In the genomic region with DNA sequence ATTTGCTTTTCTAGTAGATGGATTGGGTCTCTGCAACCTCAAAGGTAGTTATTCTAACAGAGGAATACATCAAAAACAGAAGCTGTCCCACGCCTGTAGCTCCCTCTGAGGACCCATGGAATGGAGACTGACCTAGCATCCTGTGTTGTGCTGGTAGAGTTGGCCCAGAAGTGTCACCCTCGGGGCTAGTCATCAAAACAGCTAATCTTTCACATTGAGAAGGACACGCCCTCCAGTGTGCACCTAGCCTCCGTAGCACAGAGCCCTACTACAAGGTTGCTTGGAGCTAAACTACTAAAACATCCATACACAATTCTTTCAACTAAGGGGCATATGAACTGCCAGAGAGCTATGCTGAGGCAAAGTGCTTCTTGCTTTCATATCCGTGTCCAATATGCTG, we compare ENCODE assay signal across 29 mouse cellular contexts. TPM values are rescaled to one million over a fixed set of nuclear protein-coding genes. Genes with fewer than 3 reads are reported as not detected.
"Had no signal": no experiment of that assay in that cellular context is flagged by ENCODE, and none has a peak within 500 bp of the region (broad histone marks: within the 10 kb centered on the region; RNA-seq: fewer than 3 reads in every experiment).

No protein-coding gene starts in this region.

- DNase-seq: kidney, adult 2 months; kidney, postnatal 25 days; layer of hippocampus, adult 9-11 months; lung, embryonic 14.5 days; right cerebral cortex, adult 18-20 months; right cerebral cortex, postnatal 14 days; right cerebral cortex, postnatal 4 days; thymus, adult 2 months; thymus, postnatal 14 days; thymus, postnatal 4 days had no signal

- H3K4me2 ChIP-seq: limb, embryonic 13.5 days; lung, embryonic 14.5 days; midbrain, embryonic 12.5 days; midbrain, embryonic 15.5 days; neural tube, embryonic 12.5 days; neural tube, embryonic 15.5 days had no signal

- ATAC-seq: intestine, postnatal 0 days; lung, postnatal 0 days; midbrain, embryonic 15.5 days had no signal

- H3K36me3 ChIP-seq: limb, embryonic 10.5 days; limb, embryonic 13.5 days; midbrain, embryonic 12.5 days; midbrain, embryonic 15.5 days; neural tube, embryonic 12.5 days; neural tube, embryonic 15.5 days had no signal

- H3K9me3 ChIP-seq: limb, embryonic 10.5 days; limb, embryonic 13.5 days; midbrain, embryonic 12.5 days; midbrain, embryonic 15.5 days; neural tube, embryonic 12.5 days; neural tube, embryonic 15.5 days had no signal

- H3K27me3 ChIP-seq: limb, embryonic 13.5 days; midbrain, embryonic 12.5 days; midbrain, embryonic 15.5 days; neural tube, embryonic 12.5 days; neural tube, embryonic 15.5 days had no signal

- H3K4me3 ChIP-seq: layer of hippocampus, adult 2 months; limb, embryonic 10.5 days; limb, embryonic 13.5 days; midbrain, embryonic 12.5 days; midbrain, embryonic 15.5 days; neural tube, embryonic 12.5 days; neural tube, embryonic 15.5 days had no signal

- H3K27ac ChIP-seq: kidney, postnatal 0 days; layer of hippocampus, adult 2 months; limb, embryonic 10.5 days; limb, embryonic 13.5 days; macrophage; midbrain, embryonic 12.5 days; midbrain, embryonic 15.5 days; neural tube, embryonic 12.5 days; neural tube, embryonic 15.5 days; stomach, postnatal 0 days had no signal

- H3K4me1 ChIP-seq: limb, embryonic 10.5 days; limb, embryonic 13.5 days; midbrain, embryonic 12.5 days; midbrain, embryonic 15.5 days; neural tube, embryonic 12.5 days; neural tube, embryonic 15.5 days had no signal

- H3K9ac ChIP-seq: limb, embryonic 13.5 days; lung, embryonic 14.5 days; midbrain, embryonic 12.5 days; midbrain, embryonic 15.5 days; neural tube, embryonic 12.5 days; neural tube, embryonic 15.5 days had no signal

RNA-seq across cellular contexts. Expression of a gene that starts 31.9 kb away (rescaled TPM):
- total RNA-seq: layer of hippocampus, adult 2 months; layer of hippocampus, postnatal 25 days; left cerebral cortex, postnatal 25 days; liver, adult 2 months; megakaryocyte, adult 5-6 weeks had no signal
- polyA plus RNA-seq: intestine, postnatal 0 days; kidney, adult 2 months; kidney, embryonic 14.5 days; kidney, postnatal 0 days; large intestine, adult 2 months; limb, embryonic 10.5 days; limb, embryonic 13.5 days; liver, adult 2 months; lung, embryonic 14.5 days; lung, postnatal 0 days; macrophage; midbrain, embryonic 12.5 days; midbrain, embryonic 15.5 days; neural tube, embryonic 12.5 days; neural tube, embryonic 15.5 days; stomach, embryonic 14.5 days; stomach, postnatal 0 days; thymus, adult 2 months had no signal
